Mouse (Mus musculus): ENCODE results near the gene Jag1.

The Jag1 gene

GRCm38 (mm10) chr2:137064513-137064912 lies 51.9 kb downstream of the Jag1 start:
- DNase-seq (ENCODE audit: inconsistent age in 2 of 2, low spot score in 1 of 2), result no peak

- DNase-seq (ENCODE audit: inconsistent age in 2 of 2, low spot score in 1 of 2), result no peak
Measured at GRCm38 (mm10) chr2:137063829-137064228, 52.6 kb downstream of the Jag1 start.

GRCm38 (mm10) chr2:137049906-137050305 lies 66.5 kb downstream of the Jag1 start:
- peak; percentile 11 to 41 for DNase-seq (ENCODE audit: inconsistent age in 2 of 2, low spot score in 1 of 2)

GRCm38 (mm10) chr2:137049367-137049766 lies 67.1 kb downstream of the Jag1 start:
- peak in 1 of 2 experiments; percentile 29 for DNase-seq (ENCODE audit: inconsistent age in 2 of 2, low spot score in 1 of 2)

GRCm38 (mm10) chr2:137044122-137044521 lies 72.3 kb downstream of the Jag1 start:
- no peak for DNase-seq (ENCODE audit: inconsistent age in 2 of 2, low spot score in 1 of 2)

Measured in adrenal gland, adult (tissue).